Mouse (Mus musculus): ENCODE measurements around the gene Tmem39a.

Tmem39a gene

GRCm38 (mm10) chr16:38558221-38558748 lies at the start of gene Tmem39a:
Gene Tmem39a (plus strand): TSS chr16:38558698.
- no peak for DNase-seq (ENCODE audit: low spot score in 2 of 2)

- no peak for DNase-seq (ENCODE audit: low spot score in 2 of 2)
Observed at GRCm38 (mm10) chr16:38510846-38511245, 47.7 kb upstream of the Tmem39a start.

GRCm38 (mm10) chr16:38519140-38519539 lies 39.4 kb upstream of the Tmem39a start:
- no peak for DNase-seq (ENCODE audit: low spot score in 2 of 2)

GRCm38 (mm10) chr16:38521211-38521987 lies 37.1 kb upstream of the Tmem39a start:
- DNase-seq (ENCODE audit: low spot score in 2 of 2): no peak

- DNase-seq (ENCODE audit: low spot score in 2 of 2): peak; percentile 95 to 97
Observed at GRCm38 (mm10) chr16:38522129-38523084, 36.1 kb upstream of the Tmem39a start, which contains the start of gene Timmdc1. Gene Timmdc1 (minus strand): TSS chr16:38522663.

GRCm38 (mm10) chr16:38526264-38526663 lies 32.2 kb upstream of the Tmem39a start:
- no peak for DNase-seq (ENCODE audit: low spot score in 2 of 2)

GRCm38 (mm10) chr16:38536544-38537146 lies 21.9 kb upstream of the Tmem39a start:
- DNase-seq (ENCODE audit: low spot score in 2 of 2): peak; percentile 81 to 82

- DNase-seq (ENCODE audit: low spot score in 2 of 2): no peak
Observed at GRCm38 (mm10) chr16:38538716-38539380, 19.6 kb upstream of the Tmem39a start.

GRCm38 (mm10) chr16:38548000-38548399 lies 10.5 kb upstream of the Tmem39a start:
- DNase-seq (ENCODE audit: low spot score in 2 of 2): no peak

- DNase-seq (ENCODE audit: low spot score in 2 of 2): peak; percentile 82 to 84
Observed at GRCm38 (mm10) chr16:38549479-38550396, 8.8 kb upstream of the Tmem39a start, which contains the start of gene Poglut1. Gene Poglut1 (minus strand): TSS chr16:38550258.

GRCm38 (mm10) chr16:38555988-38556387 lies 2.5 kb upstream of the Tmem39a start:
- DNase-seq (ENCODE audit: low spot score in 2 of 2): no peak

GRCm38 (mm10) chr16:38562131-38562967 lies 3.9 kb downstream of the Tmem39a start:
- peak; percentile 96 to 98 for DNase-seq (ENCODE audit: low spot score in 2 of 2)

- no peak for DNase-seq (ENCODE audit: low spot score in 2 of 2)
Observed at GRCm38 (mm10) chr16:38562968-38563327, 4.5 kb downstream of the Tmem39a start.

GRCm38 (mm10) chr16:38563516-38563915 lies 5.0 kb downstream of the Tmem39a start:
- DNase-seq (ENCODE audit: low spot score in 2 of 2): no peak

- peak in 1 of 2 experiments; percentile 37 for DNase-seq (ENCODE audit: low spot score in 2 of 2)
Observed at GRCm38 (mm10) chr16:38568192-38568591, 9.7 kb downstream of the Tmem39a start.

GRCm38 (mm10) chr16:38571481-38571880 lies 13.0 kb downstream of the Tmem39a start:
- DNase-seq (ENCODE audit: low spot score in 2 of 2): no peak

- DNase-seq (ENCODE audit: low spot score in 2 of 2): no peak
Observed at GRCm38 (mm10) chr16:38584761-38585160, 26.3 kb downstream of the Tmem39a start.

GRCm38 (mm10) chr16:38585186-38585585 lies 26.7 kb downstream of the Tmem39a start:
- no peak for DNase-seq (ENCODE audit: low spot score in 2 of 2)

GRCm38 (mm10) chr16:38587163-38587562 lies 28.7 kb downstream of the Tmem39a start:
- no peak for DNase-seq (ENCODE audit: low spot score in 2 of 2)
